Mouse (Mus musculus) heart, embryonic 16.5 days (tissue): ENCODE measurements around the gene Pcp4. TPM values are rescaled to one million over a fixed set of nuclear protein-coding genes. Genes with fewer than 3 reads are reported as not detected.

Experiments
- ATAC-seq: fragments of 200-750 bp; cut with Nextera tagmentation; replicated peaks from 2 replicates; pipeline ENCODE4 v1.8.0; 2017; ENCODE audit warnings: moderate number of reproducible peaks; ENCODE audit not compliant: insufficient read depth, low FRiP score; ENCODE audit errors: extremely low read depth
- H3K27ac ChIP-seq: fragments of 300-500 bp; sonication (generic); 2 replicates; pipeline ENCODE4 v1.5.1; 2014; ENCODE audit warnings: mild to moderate bottlenecking, low read length, control low read depth, moderate library complexity
- H3K27me3 ChIP-seq: fragments of 300-500 bp; sonication (generic); 2 replicates; pipeline ENCODE4 v1.6.1; 2014; ENCODE audit warnings: low read length, mixed read lengths; ENCODE audit not compliant: control insufficient read depth, insufficient read depth
- H3K36me3 ChIP-seq: fragments of 300-500 bp; sonication (generic); 2 replicates; pipeline ENCODE4 v1.6.1; 2014; ENCODE audit not compliant: control insufficient read depth, insufficient read depth
- H3K4me1 ChIP-seq: fragments of 300-500 bp; sonication (generic); 2 replicates; pipeline ENCODE4 v1.6.1; 2014; ENCODE audit warnings: low read length, mixed read lengths; ENCODE audit not compliant: control insufficient read depth, insufficient read depth
- H3K4me2 ChIP-seq: fragments of 300-500 bp; sonication (generic); 2 replicates; pipeline ENCODE4 v1.6.1; 2014; ENCODE audit warnings: low read depth, mild to moderate bottlenecking, control low read depth, low read length
- H3K4me3 ChIP-seq: fragments of 300-500 bp; sonication (generic); 2 replicates; pipeline ENCODE4 v1.5.1; 2014; ENCODE audit warnings: mild to moderate bottlenecking, control low read depth, low read length
- H3K9ac ChIP-seq: fragments of 300-500 bp; sonication (generic); 2 replicates; pipeline ENCODE4 v1.6.1; 2014; ENCODE audit warnings: low read length, control low read depth
- H3K9me3 ChIP-seq: fragments of 300-500 bp; sonication (generic); replicated peaks from 2 replicates; pipeline ENCODE4 v1.6.1; 2016; ENCODE audit warnings: low read length; ENCODE audit not compliant: control insufficient read depth
- whole genome bisulfite sequencing: fragments of 180-500 bp; shearing (Covaris S2); extraction: QIAGEN DNeasy Blood & Tissue Kit; methylation state at CpG from one replicate; pipeline ENCODE4 v1.1.7; 2014; 5-methylcytosine and 5-hydroxymethylcytosine counted together
- polyA plus RNA-seq: library from polyadenylated mRNA; unstranded; fragments of >200 nt; fragmentation: Nextera tagmentation; extraction: Ambion mirVana; gene quantifications from 2 replicates; pipeline ENCODE4 v1.2.1, GENCODE M21; 2015

Pcp4 gene
- polyA plus RNA-seq, 1 experiment from 2014 or later, result 1.4 TPM

DNA sequence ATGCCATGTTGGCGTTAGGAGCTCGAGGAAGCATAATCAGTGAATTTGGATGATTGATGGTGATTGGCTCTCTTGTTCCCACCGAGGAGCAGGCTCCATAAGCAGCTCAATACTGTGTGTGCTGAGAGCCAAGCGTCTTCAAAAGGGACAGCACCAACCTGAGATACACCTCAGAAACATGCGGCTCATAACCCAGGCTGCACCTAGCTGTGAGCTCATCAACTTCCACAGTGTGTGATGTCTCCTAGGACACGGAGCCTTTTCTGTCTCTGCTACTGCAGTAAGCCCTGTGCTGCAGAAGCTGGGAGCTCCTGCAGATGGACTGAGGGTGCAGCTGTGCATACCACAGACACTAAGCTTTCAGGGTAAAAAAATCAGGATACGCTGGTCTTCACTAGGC is 31.5 kb downstream of the Pcp4 start:
- Histone ChIP-seq H3K4me1 (no peaks in the 10 kb centered on the region), H3K27ac (no peak overlapping the region), H3K9me3 (no peaks in the 10 kb centered on the region), H3K4me2 (no peak overlapping the region), H3K4me3 (no peak overlapping the region), H3K27me3 (no peaks in the 10 kb centered on the region), H3K36me3 (no peaks in the 10 kb centered on the region), H3K9ac (no peak overlapping the region)
- 62% methylated on average over 7 of the region's 7 CpGs for whole genome bisulfite sequencing
- no peak for ATAC-seq

DNA sequence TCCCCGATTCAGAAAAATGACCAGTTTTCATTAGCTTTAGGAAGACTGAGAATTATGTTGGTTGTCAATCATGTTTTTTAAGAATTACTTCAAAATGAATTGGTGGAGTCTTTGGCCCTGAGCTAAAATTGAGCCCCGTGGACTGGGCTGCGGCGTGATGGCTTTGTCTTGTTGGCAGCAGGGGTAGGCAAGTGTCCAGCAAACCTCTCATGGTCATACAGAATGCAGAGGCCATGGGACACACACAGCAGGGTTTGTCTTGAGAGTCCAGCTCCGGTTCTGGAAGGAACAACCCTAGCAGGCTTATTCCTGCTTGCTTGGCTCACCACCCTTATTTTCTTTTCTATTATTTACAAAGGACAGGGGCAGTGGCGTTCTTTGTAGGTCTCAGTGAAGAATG is 33.8 kb downstream of the Pcp4 start:
- 79% methylated on average over 6 of the region's 6 CpGs for WGBS
- Histone ChIP-seq H3K27ac (no peak overlapping the region), H3K4me3 (no peak overlapping the region), H3K4me1 (no peaks in the 10 kb centered on the region), H3K9ac (no peak overlapping the region), H3K27me3 (no peaks in the 10 kb centered on the region), H3K36me3 (no peaks in the 10 kb centered on the region), H3K4me2 (no peak overlapping the region), H3K9me3 (no peaks in the 10 kb centered on the region)
- ATAC-seq, result no peak

DNA sequence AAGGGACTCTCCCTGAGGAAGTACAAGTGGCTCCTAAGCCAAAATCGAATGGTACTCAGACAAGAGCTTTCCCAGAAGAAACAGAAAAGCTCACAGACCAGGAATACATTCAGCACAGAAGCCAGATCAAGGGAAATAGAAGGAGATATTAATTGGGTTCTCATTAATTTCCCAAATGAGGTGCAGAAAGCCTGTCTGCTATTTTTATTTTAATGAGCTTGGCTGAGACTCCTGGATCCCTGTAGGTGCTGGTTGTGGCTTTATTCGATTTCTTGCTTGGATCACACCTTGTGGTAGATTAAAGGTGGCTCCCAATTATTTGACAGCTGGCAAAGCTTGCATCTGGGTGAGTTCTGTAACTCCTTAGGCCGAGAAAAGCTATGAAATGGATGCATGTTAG is 35.2 kb downstream of the Pcp4 start:
- ATAC-seq, result no peak
- Histone ChIP-seq H3K27me3 (no peaks in the 10 kb centered on the region), H3K9ac (no peak overlapping the region), H3K4me2 (no peak overlapping the region), H3K4me3 (no peak overlapping the region), H3K4me1 (no peaks in the 10 kb centered on the region), H3K9me3 (no peaks in the 10 kb centered on the region), H3K27ac (no peak overlapping the region), H3K36me3 (no peaks in the 10 kb centered on the region)
- 72% methylated on average over 3 of the region's 3 CpGs for WGBS

DNA sequence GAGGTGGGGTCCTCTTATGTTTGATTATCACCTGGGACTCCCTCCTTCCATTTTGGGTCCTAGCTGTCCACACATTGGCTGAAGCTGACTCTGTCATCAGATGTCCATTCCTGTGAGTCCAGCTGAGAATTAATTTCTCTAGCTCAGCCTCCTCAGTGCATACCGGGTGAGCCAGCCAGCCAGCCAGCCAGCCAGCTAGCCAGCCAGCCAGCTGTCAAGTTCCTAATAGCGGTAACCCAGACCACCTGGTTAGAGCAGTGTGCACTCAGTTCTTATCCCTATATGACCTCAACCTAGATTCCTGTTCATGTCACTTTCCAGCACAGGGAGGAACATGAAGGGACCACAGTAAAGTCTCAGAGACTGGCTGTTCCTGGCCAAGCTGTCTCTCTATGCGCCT is 47.1 kb downstream of the Pcp4 start:
- Histone ChIP-seq H3K9me3 (no peaks in the 10 kb centered on the region), H3K4me1 (peaks cover 8% of the 10 kb centered on the region; the same call in 1 of the 2 replicates), H3K4me2 (no peak overlapping the region), H3K27ac (no peak overlapping the region), H3K9ac (no peak overlapping the region), H3K36me3 (no peaks in the 10 kb centered on the region), H3K27me3 (no peaks in the 10 kb centered on the region), H3K4me3 (no peak overlapping the region)
- ATAC-seq, result no peak
- 63% methylated on average over 3 of the region's 3 CpGs for WGBS

DNA sequence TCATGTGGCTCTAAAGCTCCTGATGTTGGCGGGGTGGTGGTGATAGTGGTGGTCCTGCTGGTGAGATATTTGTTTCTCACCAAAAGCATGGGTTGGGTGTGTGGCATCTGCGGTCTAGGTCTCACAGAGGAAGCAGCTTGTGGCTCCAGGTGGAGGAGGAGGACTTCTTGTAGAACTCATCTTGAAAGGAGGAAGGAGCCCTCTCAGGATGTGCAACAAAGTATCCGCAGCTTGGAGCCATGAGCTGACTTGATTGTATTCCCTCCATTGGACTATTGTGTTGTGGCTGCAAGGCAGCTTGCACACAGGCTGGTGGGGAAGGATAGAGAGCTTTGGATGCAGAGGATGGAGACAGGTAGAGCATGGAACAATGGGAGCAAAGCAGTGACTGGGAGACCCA is 60.1 kb downstream of the Pcp4 start:
- Histone ChIP-seq H3K4me1 (peaks cover 19% of the 10 kb centered on the region), H3K27me3 (peaks cover 9% of the 10 kb centered on the region; the same call in 1 of the 2 replicates), H3K4me3 (no peak overlapping the region), H3K9me3 (no peaks in the 10 kb centered on the region), H3K27ac (no peak overlapping the region), H3K9ac (no peak overlapping the region), H3K36me3 (no peaks in the 10 kb centered on the region), H3K4me2 (no peak overlapping the region)
- 89% methylated on average over 3 of the region's 3 CpGs for WGBS
- ATAC-seq, result no peak

DNA sequence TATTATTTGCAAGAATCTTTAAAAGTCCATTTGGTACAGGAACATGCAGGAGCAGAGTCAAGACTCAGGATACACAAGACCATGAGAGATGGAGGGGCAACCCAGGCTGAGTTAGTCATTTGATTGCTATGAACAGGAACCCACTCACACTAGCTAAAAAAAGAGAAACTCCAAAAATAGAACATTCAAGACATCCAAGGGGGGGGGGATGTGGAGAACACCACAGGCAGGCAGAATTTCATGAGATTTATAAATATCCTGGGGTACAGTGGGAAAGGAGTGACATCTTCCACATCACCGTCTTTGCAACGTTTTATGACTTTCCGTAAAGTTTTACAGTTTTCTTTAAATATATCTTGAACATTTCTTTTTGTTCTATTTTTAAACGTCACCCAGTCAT is 61.1 kb downstream of the Pcp4 start:
- H3K9ac ChIP-seq, result no peak overlapping the region
- no peaks in the 10 kb centered on the region for H3K9me3 ChIP-seq
- no peaks in the 10 kb centered on the region for H3K36me3 ChIP-seq
- peaks cover 12% of the 10 kb centered on the region; the same call in 1 of the 2 replicates for H3K27me3 ChIP-seq
- H3K27ac ChIP-seq, result no peak overlapping the region
- WGBS, result 49% methylated on average over 4 of the region's 4 CpGs
- H3K4me2 ChIP-seq, result no peak overlapping the region
- H3K4me1 ChIP-seq, result peaks cover 21% of the 10 kb centered on the region
- no peak overlapping the region for H3K4me3 ChIP-seq
- no peak for ATAC-seq

DNA sequence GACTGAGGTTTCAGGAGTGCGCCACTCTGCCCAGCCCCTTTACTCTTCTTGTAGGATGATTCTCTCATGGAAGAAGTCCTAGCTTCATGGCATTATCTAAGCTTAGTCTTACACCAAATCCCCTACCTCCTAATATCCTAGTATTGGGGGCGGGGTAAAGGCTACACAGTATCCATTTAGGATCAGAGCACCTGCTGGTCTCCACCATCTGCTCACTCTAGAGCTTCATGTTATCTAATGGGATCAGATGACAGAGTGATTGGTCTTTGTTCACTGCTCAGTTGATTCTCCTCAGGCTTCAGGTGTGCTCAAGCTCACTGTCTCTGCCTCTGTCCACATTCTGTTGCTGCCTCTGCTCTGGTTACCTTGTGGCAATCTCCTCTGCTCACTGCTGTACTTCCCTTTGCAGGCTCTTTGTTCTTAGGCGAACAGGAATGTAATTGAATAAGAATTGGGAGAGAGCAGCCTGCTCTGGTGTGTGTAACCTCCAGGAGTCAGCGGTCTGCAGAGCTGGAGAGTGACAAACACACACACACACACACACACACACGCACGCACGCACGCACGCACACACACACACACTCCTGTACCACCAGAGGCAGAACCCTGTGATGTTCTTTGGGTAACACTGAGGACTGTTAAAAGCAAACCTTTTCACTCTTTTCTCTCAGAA is 62.6 kb downstream of the Pcp4 start:
- Histone ChIP-seq H3K4me1 (peaks cover 32% of the 10 kb centered on the region), H3K9me3 (no peaks in the 10 kb centered on the region), H3K36me3 (no peaks in the 10 kb centered on the region), H3K27me3 (peaks cover 18% of the 10 kb centered on the region), H3K27ac (no peak overlapping the region), H3K4me2 (no peak overlapping the region), H3K9ac (no peak overlapping the region), H3K4me3 (no peak overlapping the region)
- WGBS, result 61% methylated on average over 9 of the region's 9 CpGs
- ATAC-seq, result no peak

DNA sequence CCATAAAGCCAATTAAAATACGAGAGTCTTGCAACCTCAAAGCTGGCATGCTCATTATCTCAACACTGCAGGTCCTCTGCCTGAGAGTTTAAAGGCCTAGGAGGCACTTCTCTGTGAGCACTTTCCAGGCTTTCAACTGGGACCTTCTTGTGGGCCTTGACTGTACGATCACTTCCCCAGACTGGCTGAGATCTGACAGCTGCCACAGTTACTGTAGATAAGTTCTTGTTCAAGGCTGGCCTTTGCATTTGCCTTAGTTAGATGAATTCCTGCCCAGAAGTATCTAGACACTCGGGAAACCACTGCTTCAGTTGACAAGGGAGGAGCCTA is 63.1 kb downstream of the Pcp4 start:
- H3K27ac ChIP-seq, result no peak overlapping the region
- H3K27me3 ChIP-seq, result peaks cover 22% of the 10 kb centered on the region
- no peak overlapping the region for H3K4me3 ChIP-seq
- H3K9ac ChIP-seq, result no peak overlapping the region
- peaks cover 32% of the 10 kb centered on the region for H3K4me1 ChIP-seq
- H3K36me3 ChIP-seq, result no peaks in the 10 kb centered on the region
- no peaks in the 10 kb centered on the region for H3K9me3 ChIP-seq
- no peak for ATAC-seq
- H3K4me2 ChIP-seq, result no peak overlapping the region
- WGBS, result 29% methylated on average over 3 of the region's 3 CpGs

DNA sequence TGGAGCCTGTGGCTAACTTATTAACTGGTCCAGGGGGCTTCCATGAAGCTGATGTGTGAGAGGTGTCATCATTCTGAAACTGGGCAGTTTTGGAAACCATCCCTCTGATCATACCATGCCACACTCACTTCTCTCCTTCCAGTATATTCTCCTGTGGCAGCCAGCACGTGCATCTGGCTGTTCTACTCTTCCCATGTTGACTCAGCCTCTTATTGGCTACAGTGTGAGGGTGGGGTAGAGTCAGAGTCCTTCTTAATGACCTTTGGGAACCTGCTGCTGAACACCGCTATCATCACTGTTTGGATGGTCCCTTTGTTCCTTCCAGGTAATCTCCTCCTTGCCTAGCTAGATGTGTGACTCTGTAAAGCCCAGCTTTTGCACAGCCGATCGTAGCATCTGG is 63.6 kb downstream of the Pcp4 start:
- H3K27ac ChIP-seq, result no peak overlapping the region
- no peak overlapping the region for H3K9ac ChIP-seq
- H3K4me3 ChIP-seq, result no peak overlapping the region
- H3K36me3 ChIP-seq, result no peaks in the 10 kb centered on the region
- no peak overlapping the region for H3K4me2 ChIP-seq
- H3K4me1 ChIP-seq, result peaks cover 32% of the 10 kb centered on the region
- no peaks in the 10 kb centered on the region for H3K9me3 ChIP-seq
- H3K27me3 ChIP-seq, result peaks cover 22% of the 10 kb centered on the region
- WGBS, result 76% methylated on average over 4 of the region's 4 CpGs
- ATAC-seq, result no peak
